Mouse (Mus musculus): Measurements from ENCODE around the gene Olfr322.

GRCm38 (mm10) chr11:58634878-58635277 lies 23.7 kb upstream of the Olfr322 start:
- TF ChIP-seq CTCF (IDR thresholded peaks at IDR 0.05; ENCODE audit: low read depth) (no peak), EP300 (IDR thresholded peaks at IDR 0.05; ENCODE audit: low read depth) (no peak)

Measured in liver, embryonic 14.5 days (tissue).